45 mouse cellular contexts compared by ENCODE assay signal in genomic region chr2:155724036-155724435, GRCm38 (mm10). TPM values are rescaled to one million over a fixed set of nuclear protein-coding genes. Genes with fewer than 3 reads are reported as not detected.
"Had no signal": no experiment of that assay in that cellular context is flagged by ENCODE, and none has a peak within 500 bp of the region (broad histone marks: within the 10 kb centered on the region; RNA-seq: fewer than 3 reads in every experiment).

No protein-coding gene starts in this region.

- H3K4me2 ChIP-seq: limb, embryonic 12.5 days; limb, embryonic 13.5 days; limb, embryonic 15.5 days; liver, embryonic 12.5 days; liver, embryonic 13.5 days; liver, embryonic 15.5 days; lung, embryonic 14.5 days; lung, embryonic 15.5 days; midbrain, embryonic 11.5 days; midbrain, embryonic 12.5 days; midbrain, embryonic 13.5 days; midbrain, embryonic 15.5 days; neural tube, embryonic 12.5 days; neural tube, embryonic 13.5 days had no signal

- H3K4me3 ChIP-seq: limb, embryonic 10.5 days; limb, embryonic 12.5 days; limb, embryonic 13.5 days; limb, embryonic 15.5 days; liver, embryonic 12.5 days; liver, embryonic 13.5 days; liver, embryonic 15.5 days; lung, embryonic 15.5 days; midbrain, embryonic 10.5 days; midbrain, embryonic 12.5 days; midbrain, embryonic 13.5 days; midbrain, embryonic 15.5 days; myocyte; neural tube, embryonic 12.5 days; neural tube, embryonic 13.5 days had no signal

- H3K9ac ChIP-seq: limb, embryonic 12.5 days; limb, embryonic 13.5 days; limb, embryonic 15.5 days; liver, embryonic 12.5 days; liver, embryonic 13.5 days; liver, embryonic 14.5 days; liver, embryonic 15.5 days; liver, postnatal 0 days; lung, embryonic 14.5 days; lung, embryonic 15.5 days; midbrain, embryonic 12.5 days; midbrain, embryonic 13.5 days; midbrain, embryonic 15.5 days; neural tube, embryonic 12.5 days; neural tube, embryonic 13.5 days had no signal

- H3K9me3 ChIP-seq: limb, embryonic 10.5 days; limb, embryonic 12.5 days; limb, embryonic 13.5 days; limb, embryonic 15.5 days; liver, embryonic 12.5 days; liver, embryonic 13.5 days; liver, embryonic 15.5 days; lung, embryonic 15.5 days; megakaryocyte, embryonic 14.5 days; midbrain, embryonic 10.5 days; midbrain, embryonic 12.5 days; midbrain, embryonic 13.5 days; midbrain, embryonic 15.5 days; neural tube, embryonic 12.5 days; neural tube, embryonic 13.5 days had no signal

- DNase-seq: left cerebral cortex, postnatal 4 days; liver; liver, embryonic 13.5 days; liver, postnatal 0 days; lung, adult 18-20 months; lung, adult 2 months; lung, embryonic 14.5 days; lung, postnatal 10 days; lung, postnatal 14 days; lung, postnatal 36 days; midbrain, embryonic 14.5 days had no signal

- H3K27ac ChIP-seq: limb, embryonic 10.5 days; limb, embryonic 12.5 days; limb, embryonic 13.5 days; limb, embryonic 15.5 days; liver, embryonic 12.5 days; liver, embryonic 13.5 days; liver, embryonic 14.5 days; liver, embryonic 15.5 days; lung, embryonic 15.5 days; macrophage; midbrain, embryonic 10.5 days; midbrain, embryonic 12.5 days; midbrain, embryonic 13.5 days; midbrain, embryonic 15.5 days; neural tube, embryonic 12.5 days; neural tube, embryonic 13.5 days had no signal

- H3K27me3 ChIP-seq: limb, embryonic 12.5 days; limb, embryonic 13.5 days; limb, embryonic 15.5 days; liver, embryonic 12.5 days; liver, embryonic 13.5 days; liver, embryonic 15.5 days; lung, embryonic 15.5 days; megakaryocyte, embryonic 14.5 days; midbrain, embryonic 12.5 days; midbrain, embryonic 13.5 days; midbrain, embryonic 15.5 days; neural tube, embryonic 12.5 days; neural tube, embryonic 13.5 days had no signal

- ATAC-seq: liver, embryonic 12.5 days; liver, postnatal 0 days; lung, postnatal 0 days; midbrain, embryonic 13.5 days; midbrain, embryonic 15.5 days; midbrain, embryonic 16.5 days had no signal

RNA-seq across cellular contexts. Expression of gene Gm17581, which starts 11.6 kb away (rescaled TPM):
- total RNA-seq: left cerebral cortex, postnatal 10 days; left cerebral cortex, postnatal 14 days; left cerebral cortex, postnatal 25 days; left cerebral cortex, postnatal 36 days; left cerebral cortex, postnatal 4 days; megakaryocyte progenitor cell, adult 5-6 weeks; megakaryocyte, adult 5-6 weeks; megakaryocyte-erythroid progenitor cell, adult 5-6 weeks; midbrain, postnatal 0 days; monocyte, adult 5-6 weeks had no signal
- polyA plus RNA-seq: limb, embryonic 10.5 days; limb, embryonic 11.5 days; limb, embryonic 12.5 days; limb, embryonic 13.5 days; limb, embryonic 14.5 days; limb, embryonic 15.5 days; liver, embryonic 12.5 days; liver, embryonic 13.5 days; liver, embryonic 14.5 days; liver, embryonic 15.5 days; liver, embryonic 16.5 days; liver, postnatal 0 days; lung, adult 2 months; lung, embryonic 14.5 days; lung, embryonic 15.5 days; lung, embryonic 16.5 days; lung, postnatal 0 days; macrophage; midbrain, embryonic 10.5 days; midbrain, embryonic 11.5 days; midbrain, embryonic 12.5 days; midbrain, embryonic 13.5 days; midbrain, embryonic 14.5 days; midbrain, embryonic 15.5 days; midbrain, embryonic 16.5 days; midbrain, postnatal 0 days; myocyte; neural tube, embryonic 11.5 days; neural tube, embryonic 12.5 days; neural tube, embryonic 13.5 days had no signal

RNA-seq across cellular contexts. Expression of gene Procr, which starts 26.9 kb away (rescaled TPM):
- total RNA-seq: megakaryocyte-erythroid progenitor cell, adult 5-6 weeks; monocyte, adult 5-6 weeks had no signal

RNA-seq across cellular contexts. Expression of gene Mmp24, which starts 51.1 kb away (rescaled TPM):
- total RNA-seq: monocyte, adult 5-6 weeks had no signal
- polyA plus RNA-seq: limb, embryonic 11.5 days; liver, embryonic 13.5 days; liver, embryonic 15.5 days; liver, embryonic 16.5 days; liver, postnatal 0 days; lung, embryonic 14.5 days had no signal
